Mouse (Mus musculus): ENCODE data around the gene Hirip3. TPM values are rescaled to one million over a fixed set of nuclear protein-coding genes. Genes with fewer than 3 reads are reported as not detected.

Hirip3 gene
- total and polyA plus RNA-seq, 3 experiments = 53.2 to 158 (median 115) TPM

- Histone ChIP-seq H3K4me3 (ENCODE audit: low read depth, low read length) (peak overlapping the region; percentile 75), H3K27me3 (ENCODE audit: insufficient read depth, low read length) (no peaks in the 10 kb centered on the region), H3K36me3 (replicated peaks) (peaks cover 84% of the 10 kb centered on the region), H3K9me3 (replicated peaks) (0 out of 2 replicates have a peak, but pooled peaks cover 3% of the 10 kb centered on the region), H3K4me1 (ENCODE audit: insufficient read depth, low read depth, low read length) (peaks cover 83% of the 10 kb centered on the region)
- TF ChIP-seq TAL1 (conservative IDR thresholded peaks at IDR 0.05; ENCODE audit: low read depth, low read length) (no peak), GATA1 (IDR thresholded peaks at IDR 0.05; ENCODE audit: borderline replicate concordance, low read length) (no peak), POLR2AphosphoS5 (IDR thresholded peaks at IDR 0.05; ENCODE audit: insufficient replicate concordance, low read depth, low read length) (no peak), CTCF (IDR thresholded peaks at IDR 0.05; ENCODE audit: low read depth, low read length) (no peak), GATA2 (IDR thresholded peaks at IDR 0.05; ENCODE audit: borderline replicate concordance, low read depth, low read length) (no peak)
- ATAC-seq (ENCODE audit: extremely low read depth, insufficient number of reproducible peaks, low FRiP score, poor library complexity, severe bottlenecking) (no peak), DNase-seq (ENCODE audit: low spot score) (no peak)
Observed at GRCm38 (mm10) chr7:126860987-126861386, 785 bp upstream of the Hirip3 start.

DNA sequence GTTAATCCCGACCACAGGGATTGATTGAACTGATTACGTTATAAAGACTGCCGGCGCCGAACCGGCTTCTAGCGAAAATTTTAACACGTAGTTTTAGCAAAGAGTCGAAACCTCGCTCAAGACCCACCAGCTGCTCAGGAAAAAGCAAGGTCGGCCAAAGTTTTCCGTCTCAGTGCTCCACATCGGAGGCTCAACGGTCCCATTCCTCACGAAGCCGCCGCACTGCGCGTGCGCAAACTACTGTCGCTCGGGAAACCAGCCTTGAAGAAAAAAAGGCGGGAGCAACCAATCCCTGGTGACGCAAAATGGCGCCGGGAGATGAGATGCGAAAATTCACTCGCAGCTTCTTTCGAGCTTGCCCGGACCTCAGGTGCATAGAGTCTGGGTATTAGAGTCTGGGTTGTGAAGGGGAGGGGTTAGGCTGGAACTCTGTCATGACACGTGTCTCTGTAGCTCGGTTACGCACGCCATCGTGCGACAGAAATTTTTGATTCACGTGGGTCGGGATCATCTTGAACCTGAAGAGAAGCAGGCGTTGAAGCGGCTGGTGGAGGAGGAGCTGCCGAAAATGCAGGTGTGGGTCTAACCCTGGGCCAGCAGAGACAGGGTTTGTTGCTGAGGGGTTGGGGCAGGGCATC lies 494 bp downstream of the Hirip3 start, which contains the start of gene Ino80e:
TSS of gene Ino80e (minus strand) at position 231 of the 638 bp plus-strand sequence.
- 0 out of 2 replicates have a peak, but pooled peaks cover 3% of the 10 kb centered on the region for H3K9me3 ChIP-seq (replicated peaks)
- TF ChIP-seq CTCF (IDR thresholded peaks at IDR 0.05; ENCODE audit: low read depth, low read length) (no peak), POLR2AphosphoS5 (IDR thresholded peaks at IDR 0.05; ENCODE audit: insufficient replicate concordance, low read depth, low read length) (no peak; the same call in 1 of the 2 replicates), GATA2 (IDR thresholded peaks at IDR 0.05; ENCODE audit: borderline replicate concordance, low read depth, low read length) (no peak), GATA1 (IDR thresholded peaks at IDR 0.05; ENCODE audit: borderline replicate concordance, low read length) (no peak), TAL1 (conservative IDR thresholded peaks at IDR 0.05; ENCODE audit: low read depth, low read length) (no peak)
- H3K4me3 ChIP-seq (ENCODE audit: low read depth, low read length) = peak within 1 kb of the TSS; percentile 75
- peaks cover 84% of the 10 kb centered on the region for H3K36me3 ChIP-seq (replicated peaks)
- peaks cover 75% of the 10 kb centered on the region for H3K4me1 ChIP-seq (ENCODE audit: insufficient read depth, low read depth, low read length)
- DNase-seq (ENCODE audit: low spot score) (peak; percentile 84), ATAC-seq (ENCODE audit: extremely low read depth, insufficient number of reproducible peaks, low FRiP score, poor library complexity, severe bottlenecking) (peak; percentile 17; the same call in 1 of the 2 replicates)
- no peaks in the 10 kb centered on the region for H3K27me3 ChIP-seq (ENCODE audit: insufficient read depth, low read length)

DNA sequence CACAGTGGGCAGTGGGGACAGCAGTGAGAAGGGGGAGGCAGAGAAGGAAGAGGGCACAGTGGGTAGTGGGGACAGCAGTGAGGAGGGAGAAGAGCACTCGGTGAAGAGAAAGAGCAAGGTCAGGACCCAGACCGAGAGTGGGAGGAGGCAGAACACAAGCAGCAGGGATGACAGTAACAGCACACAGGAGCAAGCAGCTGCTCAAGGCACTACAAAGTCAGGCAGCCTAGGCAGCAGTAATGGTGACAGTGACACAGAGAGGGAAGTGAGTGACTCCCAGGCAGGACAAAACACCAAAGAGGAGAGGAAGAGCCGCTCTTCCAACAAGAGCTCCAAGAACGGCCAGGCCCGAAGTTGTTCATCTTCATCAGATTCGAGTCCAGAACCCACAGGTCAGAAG lies 2.0 kb downstream of the Hirip3 start:
- no peak for DNase-seq (ENCODE audit: low spot score)
- Histone ChIP-seq H3K4me1 (ENCODE audit: insufficient read depth, low read depth, low read length) (peaks cover 65% of the 10 kb centered on the region), H3K36me3 (replicated peaks) (peaks cover 84% of the 10 kb centered on the region), H3K4me3 (ENCODE audit: low read depth, low read length) (peak overlapping the region; percentile 75; the same call in 1 of the 2 replicates), H3K9me3 (replicated peaks) (0 out of 2 replicates have a peak, but pooled peaks cover 3% of the 10 kb centered on the region), H3K27me3 (ENCODE audit: insufficient read depth, low read length) (no peaks in the 10 kb centered on the region)
- no peak for TF ChIP-seq CTCF (IDR thresholded peaks at IDR 0.05; ENCODE audit: low read depth, low read length)
- TF ChIP-seq TAL1 (conservative IDR thresholded peaks at IDR 0.05; ENCODE audit: low read depth, low read length) = no peak
- TF ChIP-seq GATA1 (IDR thresholded peaks at IDR 0.05; ENCODE audit: borderline replicate concordance, low read length) = no peak
- no peak for TF ChIP-seq POLR2AphosphoS5 (IDR thresholded peaks at IDR 0.05; ENCODE audit: insufficient replicate concordance, low read depth, low read length)
- TF ChIP-seq GATA2 (IDR thresholded peaks at IDR 0.05; ENCODE audit: borderline replicate concordance, low read depth, low read length) = no peak
- no peak for ATAC-seq (ENCODE audit: extremely low read depth, insufficient number of reproducible peaks, low FRiP score, poor library complexity, severe bottlenecking)

GRCm38 (mm10) chr7:126867534-126867933 lies 5.8 kb downstream of the Hirip3 start:
- Histone ChIP-seq H3K9me3 (replicated peaks) (0 out of 2 replicates have a peak, but pooled peaks cover 3% of the 10 kb centered on the region), H3K4me3 (ENCODE audit: low read depth, low read length) (no peak overlapping the region), H3K27me3 (ENCODE audit: insufficient read depth, low read length) (no peaks in the 10 kb centered on the region), H3K4me1 (ENCODE audit: insufficient read depth, low read depth, low read length) (peaks cover 51% of the 10 kb centered on the region), H3K36me3 (replicated peaks) (peaks cover 98% of the 10 kb centered on the region)
- DNase-seq (ENCODE audit: low spot score) (no peak), ATAC-seq (ENCODE audit: extremely low read depth, insufficient number of reproducible peaks, low FRiP score, poor library complexity, severe bottlenecking) (no peak)
- TF ChIP-seq POLR2AphosphoS5 (IDR thresholded peaks at IDR 0.05; ENCODE audit: insufficient replicate concordance, low read depth, low read length) (no peak), CTCF (IDR thresholded peaks at IDR 0.05; ENCODE audit: low read depth, low read length) (no peak), TAL1 (conservative IDR thresholded peaks at IDR 0.05; ENCODE audit: low read depth, low read length) (no peak), GATA1 (IDR thresholded peaks at IDR 0.05; ENCODE audit: borderline replicate concordance, low read length) (no peak), GATA2 (IDR thresholded peaks at IDR 0.05; ENCODE audit: borderline replicate concordance, low read depth, low read length) (no peak)

DNA sequence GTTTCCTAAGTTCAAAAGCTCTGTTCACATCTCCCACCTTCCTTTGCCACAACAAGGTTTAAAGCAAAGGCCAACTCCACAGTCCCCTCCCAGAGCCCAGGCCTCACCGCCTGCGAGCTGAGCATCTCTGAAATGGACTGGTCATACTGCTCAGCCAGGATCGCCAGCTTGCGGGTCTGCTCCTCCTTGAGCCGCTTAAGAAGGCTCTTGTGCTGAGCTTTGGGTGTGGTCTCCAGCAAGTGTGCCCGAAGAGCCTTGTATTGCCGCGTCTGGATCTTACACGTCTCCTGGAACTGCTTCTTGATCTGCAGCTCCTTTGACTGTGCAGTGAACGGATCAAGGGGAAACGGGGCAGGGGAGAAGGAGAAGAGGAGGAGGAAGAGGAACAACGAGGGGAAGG lies 6.2 kb downstream of the Hirip3 start:
- TF ChIP-seq GATA1 (IDR thresholded peaks at IDR 0.05; ENCODE audit: borderline replicate concordance, low read length) (no peak), TAL1 (conservative IDR thresholded peaks at IDR 0.05; ENCODE audit: low read depth, low read length) (no peak), POLR2AphosphoS5 (IDR thresholded peaks at IDR 0.05; ENCODE audit: insufficient replicate concordance, low read depth, low read length) (no peak), CTCF (IDR thresholded peaks at IDR 0.05; ENCODE audit: low read depth, low read length) (no peak), GATA2 (IDR thresholded peaks at IDR 0.05; ENCODE audit: borderline replicate concordance, low read depth, low read length) (no peak)
- H3K9me3 ChIP-seq (replicated peaks) = 0 out of 2 replicates have a peak, but pooled peaks cover 3% of the 10 kb centered on the region
- no peak overlapping the region for H3K4me3 ChIP-seq (ENCODE audit: low read depth, low read length)
- H3K36me3 ChIP-seq (replicated peaks) = peaks cover 100% of the 10 kb centered on the region
- H3K4me1 ChIP-seq (ENCODE audit: insufficient read depth, low read depth, low read length) = peaks cover 46% of the 10 kb centered on the region
- no peak for DNase-seq (ENCODE audit: low spot score)
- ATAC-seq (ENCODE audit: extremely low read depth, insufficient number of reproducible peaks, low FRiP score, poor library complexity, severe bottlenecking) = no peak
- no peaks in the 10 kb centered on the region for H3K27me3 ChIP-seq (ENCODE audit: insufficient read depth, low read length)

DNA sequence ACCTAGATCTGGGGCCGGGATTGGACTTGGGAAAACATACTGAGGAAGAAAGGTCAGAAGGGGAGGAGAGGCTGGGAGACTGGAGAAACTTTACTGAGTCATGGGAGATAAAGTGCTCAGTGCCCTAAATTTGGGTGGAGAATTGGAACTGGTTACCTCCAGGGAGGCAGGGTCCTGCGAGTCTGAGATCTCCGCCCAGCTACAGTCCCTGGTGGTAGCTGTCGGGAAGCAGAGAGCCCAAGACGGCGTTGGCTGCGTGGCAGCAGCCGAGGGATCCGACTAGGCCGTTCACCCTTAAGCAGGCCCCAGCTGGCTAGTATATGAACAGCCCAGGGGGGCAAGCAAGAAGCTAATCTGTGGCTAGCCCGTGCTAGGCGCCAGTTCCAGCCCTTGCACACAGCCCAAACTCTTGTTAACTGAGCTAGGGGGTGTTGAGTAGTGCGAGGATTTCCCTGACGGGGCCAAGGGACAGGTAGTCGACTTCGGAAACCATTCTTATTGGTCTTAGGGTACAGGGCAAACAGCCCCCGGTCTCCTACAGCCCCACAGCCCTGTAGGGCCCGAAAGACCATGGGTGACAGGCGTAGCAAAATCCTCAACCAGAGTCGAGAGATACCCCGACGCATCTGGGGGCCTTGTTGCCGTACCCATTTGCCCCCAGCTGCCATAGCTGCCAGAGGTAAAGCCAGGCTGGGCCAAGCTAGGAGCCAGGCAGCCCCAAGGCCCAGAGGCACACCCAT lies 8.2 kb downstream of the Hirip3 start:
- TF ChIP-seq GATA2 (IDR thresholded peaks at IDR 0.05; ENCODE audit: borderline replicate concordance, low read depth, low read length) (no peak), POLR2AphosphoS5 (IDR thresholded peaks at IDR 0.05; ENCODE audit: insufficient replicate concordance, low read depth, low read length) (no peak), GATA1 (IDR thresholded peaks at IDR 0.05; ENCODE audit: borderline replicate concordance, low read length) (no peak), CTCF (IDR thresholded peaks at IDR 0.05; ENCODE audit: low read depth, low read length) (no peak), TAL1 (conservative IDR thresholded peaks at IDR 0.05; ENCODE audit: low read depth, low read length) (no peak)
- no peak for DNase-seq (ENCODE audit: low spot score)
- no peak for ATAC-seq (ENCODE audit: extremely low read depth, insufficient number of reproducible peaks, low FRiP score, poor library complexity, severe bottlenecking)
- no peak overlapping the region for H3K4me3 ChIP-seq (ENCODE audit: low read depth, low read length)
- H3K4me1 ChIP-seq (ENCODE audit: insufficient read depth, low read depth, low read length) = peaks cover 30% of the 10 kb centered on the region
- H3K36me3 ChIP-seq (replicated peaks) = peaks cover 100% of the 10 kb centered on the region
- no peaks in the 10 kb centered on the region for H3K9me3 ChIP-seq (replicated peaks)
- H3K27me3 ChIP-seq (ENCODE audit: insufficient read depth, low read length) = no peaks in the 10 kb centered on the region
